Mouse (Mus musculus) intestine, embryonic 15.5 days (tissue): Measurements from ENCODE around the gene Kcnma1. TPM values are rescaled to one million over a fixed set of nuclear protein-coding genes. Genes with fewer than 3 reads are reported as not detected.

Experiments
- ATAC-seq: fragments of 200-750 bp; cut with Nextera tagmentation; 2 replicates; pipeline ENCODE4 v1.8.0; 2017; ENCODE audit warnings: moderate TSS enrichment, moderate library complexity
- H3K27ac ChIP-seq: fragments of 300-500 bp; sonication (generic); 2 replicates; pipeline ENCODE4 v1.5.1; 2015; ENCODE audit warnings: mild to moderate bottlenecking, inconsistent platforms
- H3K27me3 ChIP-seq: fragments of 300-500 bp; sonication (generic); replicated peaks from 2 replicates; pipeline ENCODE4 v1.6.1; 2015; ENCODE audit warnings: inconsistent platforms
- H3K36me3 ChIP-seq: fragments of 300-500 bp; sonication (generic); 2 replicates; pipeline ENCODE4 v1.6.1; 2015; ENCODE audit warnings: inconsistent platforms
- H3K4me1 ChIP-seq: fragments of 300-500 bp; sonication (generic); replicated peaks from 2 replicates; pipeline ENCODE4 v1.6.1; 2015; ENCODE audit warnings: inconsistent platforms
- H3K4me2 ChIP-seq: fragments of 300-500 bp; sonication (generic); replicated peaks from 2 replicates; pipeline ENCODE4 v1.6.1; 2015; ENCODE audit warnings: mild to moderate bottlenecking, inconsistent platforms
- H3K4me3 ChIP-seq: fragments of 300-500 bp; sonication (generic); replicated peaks from 2 replicates; pipeline ENCODE4 v1.5.1; 2015; ENCODE audit warnings: inconsistent platforms
- H3K9ac ChIP-seq: fragments of 300-500 bp; sonication (generic); 2 replicates; pipeline ENCODE4 v1.6.1; 2015; ENCODE audit warnings: inconsistent platforms
- H3K9me3 ChIP-seq: fragments of 300-500 bp; sonication (generic); 2 replicates; pipeline ENCODE4 v1.6.1; 2016; ENCODE audit warnings: inconsistent platforms
- WGBS: fragments of 180-500 bp; shearing (Covaris S2); methylation state at CpG from one replicate; pipeline ENCODE4 v1.1.7; 2015; 5-methylcytosine and 5-hydroxymethylcytosine counted together
- polyA plus RNA-seq: library from polyadenylated mRNA; unstranded; fragments of >200 nt; fragmentation: Nextera tagmentation; extraction: Ambion mirVana; gene quantifications from 2 replicates; pipeline ENCODE4 v1.2.1, GENCODE M21; 2015

The Kcnma1 gene
- polyA plus RNA-seq, 1 experiment from 2014 or later = 7.4 TPM

DNA sequence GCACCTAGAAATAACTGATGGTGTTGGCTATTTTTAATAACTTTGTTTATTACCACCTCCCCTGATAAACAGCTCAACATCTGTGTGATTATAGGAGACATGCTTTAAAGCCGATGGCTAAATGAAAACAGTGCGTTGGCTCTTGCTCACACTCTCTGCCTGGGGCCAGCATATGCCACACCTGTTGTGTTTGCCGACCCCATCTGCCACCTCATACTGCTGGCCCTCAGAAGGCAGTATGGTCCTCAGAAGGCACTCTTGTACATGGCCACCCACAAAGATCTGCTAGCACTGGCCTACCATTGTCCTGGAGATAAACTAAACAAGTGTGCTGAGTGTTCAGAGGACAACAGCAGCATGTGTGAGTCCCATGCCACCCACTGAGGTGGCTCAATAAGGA is 118.3 kb downstream of the Kcnma1 start:
- no peak overlapping the region for H3K4me3 ChIP-seq
- H3K4me2 ChIP-seq = no peak overlapping the region
- H3K27ac ChIP-seq = no peak overlapping the region
- WGBS = 64% methylated on average over 3 of the region's 3 CpGs
- ATAC-seq = no peak
- no peak overlapping the region for H3K9ac ChIP-seq
- no peaks in the 10 kb centered on the region for H3K27me3 ChIP-seq
- no peaks in the 10 kb centered on the region for H3K36me3 ChIP-seq
- no peaks in the 10 kb centered on the region for H3K4me1 ChIP-seq
- no peaks in the 10 kb centered on the region for H3K9me3 ChIP-seq

DNA sequence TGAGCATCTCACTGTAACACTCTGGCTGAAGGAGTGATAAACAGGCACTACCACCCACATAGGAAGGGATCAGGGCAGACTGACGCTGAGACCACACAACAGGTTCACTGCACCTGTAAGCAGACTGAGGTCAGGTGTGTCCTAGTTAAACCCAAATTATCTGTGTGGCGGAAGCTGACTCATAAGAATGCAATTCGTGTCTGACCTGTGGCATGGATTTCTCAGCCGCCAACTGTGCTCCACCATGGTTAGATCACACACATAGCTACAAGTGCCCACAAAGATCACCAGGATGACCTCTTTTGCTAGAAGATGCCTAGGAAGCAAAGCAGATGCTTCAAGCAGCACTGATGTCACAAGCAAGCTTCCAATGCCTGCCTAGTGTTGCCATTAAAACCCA is 128.2 kb downstream of the Kcnma1 start:
- Histone ChIP-seq H3K9me3 (no peaks in the 10 kb centered on the region), H3K4me1 (0 out of 2 replicates have a peak, but pooled peaks cover 3% of the 10 kb centered on the region), H3K4me3 (no peak overlapping the region), H3K27ac (no peak overlapping the region), H3K36me3 (no peaks in the 10 kb centered on the region), H3K9ac (no peak overlapping the region), H3K27me3 (no peaks in the 10 kb centered on the region), H3K4me2 (no peak overlapping the region)
- ATAC-seq = no peak
- WGBS = 60% methylated on average over 4 of the region's 4 CpGs

DNA sequence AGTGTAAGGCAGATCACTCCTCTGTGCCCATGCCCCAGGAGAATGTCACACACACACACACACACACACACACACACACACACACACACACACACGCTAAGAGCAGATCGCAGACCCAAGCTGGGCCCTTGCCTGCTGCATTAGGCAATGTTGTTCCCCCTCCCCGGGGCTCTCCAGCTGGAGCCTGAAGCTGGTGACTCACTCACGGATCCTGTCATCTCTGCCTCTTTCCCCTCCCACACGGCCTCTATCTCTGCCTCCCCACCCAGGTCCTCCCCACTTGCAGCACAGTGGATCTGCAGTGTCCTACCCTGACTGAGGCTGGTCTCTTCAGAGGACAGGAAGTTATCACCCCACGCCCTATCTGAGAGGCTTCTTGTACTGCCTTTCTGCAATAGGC is 128.8 kb downstream of the Kcnma1 start:
- Histone ChIP-seq H3K9me3 (no peaks in the 10 kb centered on the region), H3K36me3 (no peaks in the 10 kb centered on the region), H3K4me3 (no peak overlapping the region), H3K27me3 (no peaks in the 10 kb centered on the region), H3K27ac (no peak overlapping the region), H3K4me1 (no peaks in the 10 kb centered on the region), H3K9ac (no peak overlapping the region), H3K4me2 (no peak overlapping the region)
- WGBS = 32% methylated on average over 6 of the region's 6 CpGs
- ATAC-seq = peak; percentile 65

DNA sequence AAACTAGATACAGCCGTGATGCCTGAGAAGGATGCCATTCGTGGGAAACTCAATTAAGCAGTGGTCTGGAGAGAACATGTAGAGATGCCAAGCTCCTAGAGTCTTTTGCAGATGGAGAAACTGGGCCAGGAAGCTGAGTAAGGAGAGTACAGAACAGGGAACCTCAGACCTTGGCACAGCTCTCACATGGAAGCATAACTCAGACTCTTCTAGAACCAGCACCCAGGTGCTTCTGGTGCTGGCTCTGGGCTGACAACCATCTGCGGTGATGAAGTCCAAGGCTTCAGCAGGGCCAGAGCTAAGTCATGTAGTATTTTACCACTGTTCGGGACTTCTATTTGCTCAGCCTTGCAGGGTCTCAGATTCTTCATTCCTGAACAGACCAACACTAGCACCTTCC is 129.2 kb downstream of the Kcnma1 start:
- Histone ChIP-seq H3K36me3 (no peaks in the 10 kb centered on the region), H3K9me3 (no peaks in the 10 kb centered on the region), H3K4me1 (no peaks in the 10 kb centered on the region), H3K9ac (no peak overlapping the region), H3K27ac (no peak overlapping the region), H3K4me2 (no peak overlapping the region), H3K4me3 (no peak overlapping the region), H3K27me3 (no peaks in the 10 kb centered on the region)
- WGBS = 79% methylated on average over 4 of the region's 4 CpGs
- no peak for ATAC-seq

DNA sequence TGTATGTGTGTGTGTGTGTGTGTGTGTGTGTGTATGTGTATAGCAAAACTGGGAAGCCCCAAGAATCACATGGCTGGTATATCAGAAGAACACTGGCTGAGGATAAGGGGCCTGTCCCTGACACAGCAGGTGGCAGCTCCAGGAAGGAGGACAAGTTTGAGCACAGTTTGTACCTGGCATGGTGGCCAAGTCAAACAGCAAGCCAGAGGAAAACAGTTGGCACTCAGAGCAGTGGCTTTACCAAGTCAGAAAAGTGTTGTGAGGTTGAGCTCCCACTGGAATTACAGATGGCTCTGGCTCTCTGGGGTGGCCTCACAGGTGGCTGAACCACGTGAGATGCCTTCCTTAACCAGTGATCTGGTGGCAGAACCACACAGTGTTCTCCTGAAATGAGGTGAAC is 132.3 kb downstream of the Kcnma1 start:
- no peaks in the 10 kb centered on the region for H3K36me3 ChIP-seq
- H3K9me3 ChIP-seq = no peaks in the 10 kb centered on the region
- H3K27ac ChIP-seq = no peak overlapping the region
- H3K27me3 ChIP-seq = no peaks in the 10 kb centered on the region
- no peaks in the 10 kb centered on the region for H3K4me1 ChIP-seq
- no peak overlapping the region for H3K9ac ChIP-seq
- no peak for ATAC-seq
- no peak overlapping the region for H3K4me2 ChIP-seq
- 87% methylated on average over 1 of the region's 1 CpGs for WGBS
- H3K4me3 ChIP-seq = no peak overlapping the region

DNA sequence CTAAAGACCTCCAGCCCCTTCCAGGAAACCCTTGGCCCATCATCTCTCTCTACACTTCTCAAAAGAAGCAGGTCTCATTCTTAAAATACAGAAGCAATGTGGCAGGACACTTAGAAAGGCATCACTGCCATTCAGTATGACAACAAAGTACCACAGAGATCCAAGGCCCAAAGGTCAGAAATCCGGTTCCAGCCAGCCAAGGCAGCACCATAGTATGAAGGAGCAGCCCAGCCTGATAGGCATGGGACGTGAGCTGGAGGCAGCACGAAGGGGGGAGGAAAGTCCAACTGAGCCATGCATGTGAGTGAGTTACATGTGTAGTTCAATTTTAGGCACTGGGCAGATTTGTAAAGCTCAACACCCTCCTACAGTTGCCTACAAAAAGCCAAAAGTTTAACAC is 135.0 kb downstream of the Kcnma1 start:
- H3K27me3 ChIP-seq = no peaks in the 10 kb centered on the region
- H3K4me2 ChIP-seq = no peak overlapping the region
- WGBS = 81% methylated on average over 3 of the region's 3 CpGs
- H3K9ac ChIP-seq = no peak overlapping the region
- H3K27ac ChIP-seq = no peak overlapping the region
- no peaks in the 10 kb centered on the region for H3K9me3 ChIP-seq
- H3K4me3 ChIP-seq = no peak overlapping the region
- no peaks in the 10 kb centered on the region for H3K4me1 ChIP-seq
- no peaks in the 10 kb centered on the region for H3K36me3 ChIP-seq
- ATAC-seq = no peak

DNA sequence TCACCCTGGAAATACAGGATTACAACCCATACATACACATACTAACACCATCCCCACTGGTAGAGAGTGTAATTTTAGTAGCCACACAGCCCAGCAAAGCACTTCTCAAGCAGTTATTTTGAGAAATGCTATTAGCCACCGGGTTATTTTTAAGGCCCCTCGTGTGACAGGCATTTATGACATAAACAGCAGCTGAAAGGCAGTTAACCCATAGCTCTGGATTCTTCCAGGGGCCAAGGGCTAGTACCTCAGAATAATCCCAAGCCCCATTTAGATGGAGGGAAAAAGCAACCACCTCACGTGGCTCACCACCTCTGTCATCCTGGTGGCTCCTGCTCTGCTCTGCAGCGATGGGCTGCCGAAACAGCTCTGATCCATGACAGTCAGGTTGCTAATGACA is 136.7 kb downstream of the Kcnma1 start:
- Histone ChIP-seq H3K36me3 (no peaks in the 10 kb centered on the region), H3K9ac (no peak overlapping the region), H3K4me3 (no peak overlapping the region), H3K9me3 (no peaks in the 10 kb centered on the region), H3K4me2 (no peak overlapping the region), H3K4me1 (no peaks in the 10 kb centered on the region), H3K27ac (no peak overlapping the region), H3K27me3 (no peaks in the 10 kb centered on the region)
- ATAC-seq = no peak
- 77% methylated on average over 5 of the region's 5 CpGs for WGBS

DNA sequence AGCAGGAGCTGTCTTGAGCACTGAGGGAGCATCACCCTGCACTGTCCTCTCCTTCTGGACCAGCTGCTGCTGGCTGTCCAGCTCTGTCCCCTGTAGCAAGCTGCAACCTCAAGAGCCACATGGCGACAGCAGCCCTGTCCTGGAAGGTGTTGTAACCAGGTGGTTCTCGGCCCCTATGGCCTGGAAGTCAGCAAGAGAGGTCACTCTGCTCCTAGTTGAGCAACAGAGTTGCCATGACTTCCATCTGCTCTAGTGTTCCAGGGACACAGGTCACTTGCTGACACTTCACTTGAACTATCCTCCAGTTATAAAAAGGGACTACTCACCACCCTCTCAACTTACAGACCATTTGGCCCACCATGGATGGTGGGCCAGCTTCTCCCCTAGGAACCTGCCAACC is 139.7 kb downstream of the Kcnma1 start:
- Histone ChIP-seq H3K27ac (no peak overlapping the region), H3K27me3 (no peaks in the 10 kb centered on the region), H3K9ac (no peak overlapping the region), H3K36me3 (no peaks in the 10 kb centered on the region), H3K4me2 (no peak overlapping the region), H3K9me3 (no peaks in the 10 kb centered on the region), H3K4me3 (no peak overlapping the region), H3K4me1 (no peaks in the 10 kb centered on the region)
- WGBS = 86% methylated on average over 2 of the region's 2 CpGs
- no peak for ATAC-seq

DNA sequence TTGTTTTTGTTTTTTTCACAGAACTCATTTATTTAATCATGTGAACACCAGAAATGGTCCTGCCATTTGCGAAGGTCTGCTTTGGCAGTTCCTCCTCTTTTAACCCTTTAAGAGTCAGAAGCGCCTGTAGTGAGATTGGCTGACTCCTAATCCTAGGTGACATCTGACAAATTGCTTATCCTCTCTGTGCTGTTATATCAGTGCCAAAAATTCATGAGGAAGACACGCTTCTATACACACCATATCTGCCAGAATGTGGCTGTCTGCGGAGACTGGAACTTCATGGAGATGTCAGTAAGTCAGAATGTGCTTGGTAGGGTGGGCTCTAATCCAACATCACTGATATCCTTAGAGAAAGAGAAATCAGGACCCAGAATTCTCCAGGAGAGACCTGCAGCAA is 157.3 kb downstream of the Kcnma1 start:
- Histone ChIP-seq H3K9ac (no peak overlapping the region), H3K36me3 (no peaks in the 10 kb centered on the region), H3K27ac (no peak overlapping the region), H3K27me3 (no peaks in the 10 kb centered on the region; the same call in 1 of the 2 replicates), H3K9me3 (no peaks in the 10 kb centered on the region), H3K4me2 (no peak overlapping the region), H3K4me3 (no peak overlapping the region), H3K4me1 (no peaks in the 10 kb centered on the region)
- 76% methylated on average over 4 of the region's 4 CpGs for WGBS
- ATAC-seq = no peak

DNA sequence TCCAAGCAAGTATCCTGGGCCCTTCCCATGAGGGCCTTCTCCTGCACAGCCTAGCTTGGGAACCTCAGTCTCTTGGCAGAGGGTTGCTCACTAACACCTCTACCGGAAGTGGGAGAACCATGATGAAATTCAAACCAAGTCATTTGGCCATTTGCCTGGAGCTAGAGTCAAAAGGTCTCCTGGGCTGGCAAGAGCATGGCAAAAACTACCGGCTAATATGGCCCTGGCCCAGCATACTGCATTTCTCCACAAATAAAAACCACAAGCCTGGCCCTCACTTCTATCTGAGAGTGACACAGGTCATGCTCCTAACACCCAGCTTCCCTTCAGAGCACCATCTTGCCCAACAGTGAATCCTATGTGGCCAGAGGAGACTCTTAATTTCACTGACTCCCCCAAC is 159.3 kb downstream of the Kcnma1 start:
- ATAC-seq = no peak
- Histone ChIP-seq H3K36me3 (no peaks in the 10 kb centered on the region), H3K4me2 (no peak overlapping the region), H3K27me3 (no peaks in the 10 kb centered on the region), H3K27ac (no peak overlapping the region), H3K4me3 (no peak overlapping the region), H3K9me3 (no peaks in the 10 kb centered on the region), H3K9ac (no peak overlapping the region), H3K4me1 (no peaks in the 10 kb centered on the region)
- WGBS = 79% methylated on average over 2 of the region's 2 CpGs

DNA sequence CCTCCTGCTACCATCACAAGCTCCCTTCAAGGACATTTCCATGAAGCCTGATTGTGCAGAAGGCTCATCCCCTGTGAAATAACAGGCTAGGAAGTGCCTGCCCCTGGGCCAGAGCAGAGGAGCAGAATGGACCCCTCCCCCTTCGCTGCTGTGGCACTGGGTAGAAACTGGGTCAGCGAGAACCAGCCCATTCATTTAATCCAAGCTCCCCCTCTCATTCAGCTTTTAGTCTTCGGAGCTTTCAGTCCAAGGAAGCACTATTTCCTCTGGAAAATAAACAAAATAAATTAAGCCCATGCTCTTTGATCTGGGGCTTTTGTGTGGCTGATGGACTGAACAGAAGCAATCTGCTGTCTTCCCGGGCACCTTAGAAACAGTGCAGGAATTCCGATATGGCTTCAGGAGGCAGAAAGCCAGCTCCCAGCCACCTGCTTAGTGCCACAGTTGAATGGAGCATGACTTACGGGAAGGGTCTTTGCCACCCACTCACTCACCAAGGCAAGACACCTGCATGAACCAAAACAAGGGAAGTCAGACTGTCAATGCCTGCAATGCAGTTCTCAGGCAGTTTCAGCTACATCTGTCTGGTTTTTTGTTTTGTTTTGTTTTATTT is 165.7 kb downstream of the Kcnma1 start:
- Histone ChIP-seq H3K9ac (no peak overlapping the region), H3K27ac (no peak overlapping the region), H3K9me3 (no peaks in the 10 kb centered on the region), H3K4me1 (no peaks in the 10 kb centered on the region), H3K27me3 (no peaks in the 10 kb centered on the region), H3K36me3 (no peaks in the 10 kb centered on the region), H3K4me2 (no peak overlapping the region), H3K4me3 (no peak overlapping the region)
- WGBS = 33% methylated on average over 6 of the region's 6 CpGs
- ATAC-seq = no peak

DNA sequence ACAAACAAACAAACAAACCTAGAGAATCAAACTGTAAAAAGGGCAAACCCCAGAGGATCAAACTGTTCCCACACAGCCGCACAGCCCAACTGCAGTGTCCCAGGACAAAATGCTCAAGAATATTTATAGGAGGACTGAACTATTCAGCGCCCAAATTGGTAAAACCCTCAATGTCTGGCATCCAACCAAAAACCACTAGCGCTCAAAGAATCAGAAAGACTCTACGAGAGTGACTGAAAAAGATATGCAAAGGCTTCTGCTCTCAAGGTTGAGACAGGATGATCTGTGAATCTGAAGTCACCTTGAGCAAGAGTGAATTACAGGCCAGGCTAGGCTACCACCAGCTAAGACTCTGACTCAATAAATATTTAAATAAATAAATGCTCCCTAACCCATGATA is 167.6 kb downstream of the Kcnma1 start:
- no peaks in the 10 kb centered on the region for H3K9me3 ChIP-seq
- no peak for ATAC-seq
- WGBS = 87% methylated on average over 4 of the region's 4 CpGs
- no peak overlapping the region for H3K4me2 ChIP-seq
- no peak overlapping the region for H3K9ac ChIP-seq
- no peaks in the 10 kb centered on the region for H3K4me1 ChIP-seq
- H3K27me3 ChIP-seq = no peaks in the 10 kb centered on the region
- no peak overlapping the region for H3K4me3 ChIP-seq
- no peaks in the 10 kb centered on the region for H3K36me3 ChIP-seq
- no peak overlapping the region for H3K27ac ChIP-seq

DNA sequence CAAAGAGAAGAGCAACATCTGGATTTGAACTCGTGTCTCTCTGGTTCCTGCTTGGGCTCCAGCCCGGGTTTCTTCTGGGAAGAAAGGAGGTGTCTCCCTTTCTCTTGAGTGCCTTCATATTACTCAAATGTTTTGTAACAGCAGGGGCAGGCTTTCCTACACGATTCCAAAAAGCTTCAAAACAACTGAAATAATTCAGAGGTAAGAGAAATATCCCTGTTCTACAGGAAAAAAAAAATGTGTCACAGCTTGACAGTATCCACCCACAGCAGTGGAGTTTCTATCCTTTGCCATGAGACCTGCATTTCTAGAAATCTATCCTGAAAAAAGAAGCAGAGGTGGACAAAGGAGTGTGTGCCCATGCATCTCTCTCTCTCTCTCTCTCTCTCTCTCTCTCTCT is 172.3 kb downstream of the Kcnma1 start:
- Histone ChIP-seq H3K9ac (no peak overlapping the region), H3K4me2 (no peak overlapping the region), H3K4me3 (no peak overlapping the region), H3K36me3 (no peaks in the 10 kb centered on the region), H3K27me3 (no peaks in the 10 kb centered on the region), H3K4me1 (no peaks in the 10 kb centered on the region), H3K27ac (no peak overlapping the region), H3K9me3 (no peaks in the 10 kb centered on the region)
- ATAC-seq = no peak
- WGBS = 83% methylated on average over 3 of the region's 3 CpGs
